Mouse (Mus musculus) liver, postnatal 0 days (tissue): ENCODE measurements around the gene Gm21988. TPM values are rescaled to one million over a fixed set of nuclear protein-coding genes. Genes with fewer than 3 reads are reported as not detected.

Experiments
- ATAC-seq: fragments of 200-750 bp; cut with Nextera tagmentation; 2 replicates; pipeline ENCODE4 v1.8.0; 2017; ENCODE audit warnings: mild to moderate bottlenecking, moderate library complexity
- DNase-seq: peaks from one replicate; pipeline ENCODE4 v3.0.0-alpha.2; 2016
- H3K27ac ChIP-seq: fragments of 300-500 bp; sonication (generic); 2 replicates; pipeline ENCODE4 v1.5.1; 2014; ENCODE audit warnings: antibody characterized with exemption, moderate library complexity, mild to moderate bottlenecking, low read depth
- H3K27me3 ChIP-seq: fragments of 300-500 bp; sonication (generic); 2 replicates; pipeline ENCODE4 v1.6.1; 2014; ENCODE audit warnings: low read length, control low read depth, mixed read lengths; ENCODE audit not compliant: insufficient read depth
- H3K36me3 ChIP-seq: fragments of 300-500 bp; sonication (generic); replicated peaks from 2 replicates; pipeline ENCODE4 v1.6.1; 2014; ENCODE audit warnings: mild to moderate bottlenecking, control low read depth, low read length, moderate library complexity, mixed read lengths; ENCODE audit not compliant: insufficient read depth
- H3K4me1 ChIP-seq: fragments of 300-500 bp; sonication (generic); 2 replicates; pipeline ENCODE4 v1.6.1; 2014; ENCODE audit warnings: antibody characterized with exemption, mild to moderate bottlenecking, control low read depth; ENCODE audit not compliant: insufficient read depth
- H3K4me2 ChIP-seq: fragments of 300-500 bp; sonication (generic); 2 replicates; pipeline ENCODE4 v1.6.1; 2014; ENCODE audit warnings: low read depth, mild to moderate bottlenecking, low read length, moderate library complexity, mixed read lengths
- H3K4me3 ChIP-seq: fragments of 300-500 bp; sonication (generic); 2 replicates; pipeline ENCODE4 v1.5.1; 2014; ENCODE audit warnings: low read depth, low read length
- H3K9ac ChIP-seq: fragments of 300-500 bp; sonication (generic); replicated peaks from 2 replicates; pipeline ENCODE4 v1.6.1; 2014; ENCODE audit warnings: mild to moderate bottlenecking, moderate library complexity
- H3K9me3 ChIP-seq: fragments of 300-500 bp; sonication (generic); 2 replicates; pipeline ENCODE4 v1.6.1; 2016; ENCODE audit warnings: mild to moderate bottlenecking, control low read depth, low read length, mixed read lengths
- CTCF ChIP-seq: sonication (generic); IDR thresholded peaks from 2 replicates; pipeline ENCODE4 v1.5.1; 2016; ENCODE audit warnings: antibody characterized with exemption, low read depth
- EP300 ChIP-seq: IDR thresholded peaks from 2 replicates; pipeline ENCODE4 v1.6.1; 2016; ENCODE audit warnings: antibody characterized with exemption, low read depth, mild to moderate bottlenecking
- WGBS: fragments of 180-500 bp; shearing (Covaris S2); extraction: QIAGEN DNeasy Blood & Tissue Kit; methylation state at CpG from one replicate; pipeline ENCODE4 v1.1.7; 2014; ENCODE audit not compliant: insufficient replicate concordance; 5-methylcytosine and 5-hydroxymethylcytosine counted together
- polyA plus RNA-seq: library from polyadenylated mRNA; unstranded; fragments of >200 nt; fragmentation: Nextera tagmentation; extraction: Ambion mirVana; gene quantifications from 2 replicates; pipeline ENCODE4 v1.2.1, GENCODE M21; 2015

The Gm21988 gene
- polyA plus RNA-seq, 1 experiment from 2014 or later: 5.8 TPM

DNA sequence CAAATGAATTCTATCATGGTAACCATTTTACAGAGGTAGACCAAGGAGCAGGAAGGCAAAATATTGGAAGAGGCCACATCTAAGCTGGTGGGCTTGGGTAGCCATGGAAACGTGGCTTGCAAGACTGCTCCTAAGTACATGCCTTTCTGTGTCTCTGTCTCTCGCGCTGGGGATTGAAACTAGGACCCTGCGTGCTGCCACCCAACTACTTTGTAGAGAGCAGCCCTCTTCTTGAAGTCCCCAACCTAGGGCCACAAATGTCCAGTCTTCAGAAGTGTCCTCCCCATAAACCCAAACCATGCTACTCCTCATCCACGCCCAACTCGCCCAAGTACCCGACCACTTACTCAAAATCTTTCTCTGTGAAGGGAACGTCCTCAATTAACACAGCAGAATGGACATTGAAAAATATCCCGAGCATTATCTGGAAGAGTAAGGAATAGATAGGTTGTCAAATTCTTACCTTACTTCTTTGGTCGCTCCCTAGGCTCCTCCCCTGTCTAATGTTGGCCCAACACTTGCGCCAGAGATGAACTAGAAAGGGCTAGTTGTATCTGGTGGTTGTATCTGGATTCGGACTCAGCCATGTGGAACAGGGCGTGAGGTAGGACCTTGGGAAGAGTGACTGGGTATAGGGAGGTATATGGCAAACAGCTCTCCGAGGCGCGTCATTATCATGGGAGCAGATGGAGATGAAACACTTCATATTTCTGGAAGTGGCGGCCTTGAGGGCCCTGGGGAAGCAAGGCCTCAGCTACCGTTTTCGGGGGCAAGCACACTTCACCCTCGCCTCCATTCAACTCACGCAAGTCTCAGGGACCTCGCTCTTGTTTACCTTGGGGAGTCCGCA, 814 bp downstream of the Gm21988 start:
- no peaks in the 10 kb centered on the region for H3K9me3 ChIP-seq
- no peaks in the 10 kb centered on the region for H3K27me3 ChIP-seq
- H3K4me2 ChIP-seq: peak overlapping the region; percentile 87
- no peak for TF ChIP-seq EP300
- no peak for TF ChIP-seq CTCF
- peak overlapping the region; percentile 92 for H3K4me3 ChIP-seq
- H3K9ac ChIP-seq: peak overlapping the region; percentile 96
- WGBS: 10% methylated on average over 22 of the region's 23 CpGs
- no peak for ATAC-seq
- H3K4me1 ChIP-seq: peaks cover 21% of the 10 kb centered on the region
- no peak for DNase-seq
- peaks cover 11% of the 10 kb centered on the region; the same call in 1 of the 2 replicates for H3K36me3 ChIP-seq
- H3K27ac ChIP-seq: peak overlapping the region; percentile 94

DNA sequence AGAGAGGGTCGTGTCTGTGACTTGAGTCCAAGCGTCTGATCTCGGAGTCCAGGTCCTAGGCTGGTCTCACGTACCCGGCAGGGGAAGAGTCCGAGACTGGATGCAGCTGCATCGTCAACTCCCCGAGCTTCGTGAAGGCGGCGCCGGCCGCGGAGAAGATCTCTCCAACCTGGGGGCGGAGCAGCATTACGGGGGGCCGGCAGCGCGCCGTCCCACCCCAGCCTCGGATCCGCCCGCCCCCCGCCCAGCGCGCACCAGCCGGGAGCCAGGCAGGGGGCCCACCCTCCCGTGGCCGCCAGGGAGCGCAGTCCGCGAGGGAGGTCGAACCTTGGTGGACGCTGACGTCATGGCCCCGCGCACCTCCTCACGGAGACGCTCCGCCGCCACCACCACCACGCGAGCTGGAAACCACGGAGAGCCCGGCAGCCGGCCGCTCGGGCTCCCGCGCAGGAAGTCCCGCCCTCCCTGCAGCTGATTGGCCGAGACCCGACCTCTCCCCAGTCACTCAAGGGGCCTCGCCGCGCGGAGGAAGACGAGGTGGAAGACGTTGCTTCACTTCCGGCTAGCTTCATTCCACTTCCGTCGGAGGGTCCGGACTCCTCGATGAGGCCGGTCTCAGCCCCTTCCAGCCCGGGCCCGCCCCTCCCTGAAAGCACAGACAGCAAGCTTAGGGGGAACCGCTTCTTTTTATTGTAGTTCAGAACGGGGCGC, 2.0 kb downstream of the Gm21988 start, which contains the start of gene 0610010K14Rik:
0610010K14Rik (minus strand) TSS at position 458 of the 711 bp plus-strand sequence.
- Histone ChIP-seq H3K9ac (peak within 1 kb of the TSS; percentile 96), H3K27ac (peak within 1 kb of the TSS; percentile 94), H3K4me3 (peak within 1 kb of the TSS; percentile 92), H3K27me3 (no peaks in the 10 kb centered on the region), H3K4me1 (peaks cover 21% of the 10 kb centered on the region), H3K4me2 (peak within 1 kb of the TSS; percentile 87), H3K9me3 (no peaks in the 10 kb centered on the region), H3K36me3 (peaks cover 11% of the 10 kb centered on the region; the same call in 1 of the 2 replicates)
- under 1% methylated on average over 62 of the region's 70 CpGs for WGBS
- peak; percentile 92 for ATAC-seq
- TF ChIP-seq CTCF (peak; percentile 79), EP300 (peak; percentile 27; the same call in 1 of the 2 replicates)
- DNase-seq: peak; percentile 98

DNA sequence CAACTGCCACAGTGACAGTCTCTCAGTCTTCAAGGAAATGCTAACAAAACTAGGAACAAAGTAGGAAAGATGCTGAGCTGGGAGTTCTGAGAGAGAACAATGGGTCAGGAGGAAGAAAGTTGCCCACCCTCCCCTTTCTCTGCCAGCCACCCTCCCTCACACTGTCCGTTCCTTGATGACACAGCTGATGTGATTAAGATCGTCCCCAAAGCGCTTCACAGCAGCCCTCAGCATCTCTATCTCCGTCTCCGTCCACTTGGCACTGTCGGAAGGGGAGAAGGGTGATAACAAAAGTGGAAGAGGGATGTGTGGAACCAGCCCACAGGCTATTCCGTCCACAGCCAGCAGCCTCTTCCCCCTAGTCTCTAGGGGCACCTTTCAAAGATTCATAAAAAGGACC, 2.9 kb downstream of the Gm21988 start:
- no peak for ATAC-seq
- H3K4me2 ChIP-seq: peak overlapping the region; percentile 87
- H3K27me3 ChIP-seq: no peaks in the 10 kb centered on the region
- WGBS: 11% methylated on average over 7 of the region's 7 CpGs
- peaks cover 11% of the 10 kb centered on the region; the same call in 1 of the 2 replicates for H3K36me3 ChIP-seq
- H3K27ac ChIP-seq: peak overlapping the region; percentile 94
- peaks cover 21% of the 10 kb centered on the region for H3K4me1 ChIP-seq
- H3K9ac ChIP-seq: peak overlapping the region; percentile 96
- no peaks in the 10 kb centered on the region for H3K9me3 ChIP-seq
- DNase-seq: no peak
- peak overlapping the region; percentile 92 for H3K4me3 ChIP-seq
- TF ChIP-seq EP300 (no peak), CTCF (no peak)

DNA sequence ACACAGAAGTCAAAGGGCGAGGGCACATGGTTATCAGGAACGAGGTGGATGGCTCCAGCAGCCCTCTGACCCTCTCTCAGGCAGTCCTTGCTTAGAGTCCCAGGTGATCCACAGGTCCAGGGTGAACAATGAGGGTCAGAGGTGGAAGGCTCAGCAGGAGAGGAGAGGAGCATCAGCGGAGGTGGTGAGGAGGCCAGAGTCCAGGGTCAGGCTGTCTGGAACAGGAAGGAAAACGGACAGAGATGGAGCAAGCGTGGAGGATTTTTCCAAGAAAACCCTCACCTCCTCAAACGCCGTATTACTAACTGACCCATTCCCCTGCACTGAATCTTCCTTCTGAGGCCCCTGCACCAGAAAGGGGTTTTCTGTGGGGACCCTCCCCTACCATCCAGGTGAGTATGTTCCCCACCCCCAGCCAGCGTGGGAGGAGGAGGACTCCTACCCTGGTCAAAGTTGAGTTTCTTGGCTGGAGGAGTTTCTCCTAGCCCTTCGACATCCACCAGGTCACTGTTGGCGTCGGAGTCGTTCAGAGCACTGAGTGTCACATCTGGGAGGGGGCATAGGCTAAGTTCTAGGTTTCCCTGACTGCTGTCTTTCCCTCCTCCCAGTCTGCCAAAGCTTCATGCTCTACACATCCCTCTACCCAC, 4.3 kb downstream of the Gm21988 start:
- H3K4me1 ChIP-seq: peaks cover 17% of the 10 kb centered on the region
- TF ChIP-seq EP300 (no peak), CTCF (no peak)
- no peak for ATAC-seq
- no peak overlapping the region for H3K4me2 ChIP-seq
- H3K4me3 ChIP-seq: no peak overlapping the region
- no peaks in the 10 kb centered on the region for H3K27me3 ChIP-seq
- H3K9ac ChIP-seq: no peak overlapping the region
- H3K27ac ChIP-seq: no peak overlapping the region
- DNase-seq: no peak
- no peaks in the 10 kb centered on the region for H3K9me3 ChIP-seq
- H3K36me3 ChIP-seq: peaks cover 11% of the 10 kb centered on the region; the same call in 1 of the 2 replicates
- WGBS: 81% methylated on average over 12 of the region's 12 CpGs

DNA sequence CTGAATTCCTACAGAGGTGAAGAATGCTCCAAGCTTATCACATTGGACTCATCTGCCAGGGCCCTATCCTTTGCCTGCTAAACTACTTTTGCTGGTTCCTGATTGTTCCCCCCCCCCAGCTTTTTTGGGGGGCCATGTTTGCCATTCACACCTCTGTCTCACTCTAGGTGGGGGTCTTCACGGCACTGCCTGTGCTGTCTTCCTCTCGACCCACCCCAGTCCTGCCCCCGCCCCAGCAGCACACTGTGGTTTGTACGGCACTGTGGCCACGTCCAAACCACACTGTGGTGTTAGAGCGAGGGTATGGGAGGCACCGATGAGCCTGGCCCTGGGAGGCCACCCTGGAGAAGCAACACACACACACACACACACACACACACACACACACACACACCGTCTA, 5.1 kb downstream of the Gm21988 start:
- H3K4me1 ChIP-seq: peaks cover 23% of the 10 kb centered on the region
- peaks cover 11% of the 10 kb centered on the region; the same call in 1 of the 2 replicates for H3K36me3 ChIP-seq
- no peak overlapping the region for H3K4me2 ChIP-seq
- no peak for ATAC-seq
- no peak overlapping the region for H3K4me3 ChIP-seq
- H3K9ac ChIP-seq: no peak overlapping the region
- no peak for DNase-seq
- no peak overlapping the region for H3K27ac ChIP-seq
- H3K27me3 ChIP-seq: peaks cover 8% of the 10 kb centered on the region
- WGBS: 51% methylated on average over 8 of the region's 8 CpGs
- no peaks in the 10 kb centered on the region for H3K9me3 ChIP-seq
- TF ChIP-seq CTCF (no peak), EP300 (no peak)

DNA sequence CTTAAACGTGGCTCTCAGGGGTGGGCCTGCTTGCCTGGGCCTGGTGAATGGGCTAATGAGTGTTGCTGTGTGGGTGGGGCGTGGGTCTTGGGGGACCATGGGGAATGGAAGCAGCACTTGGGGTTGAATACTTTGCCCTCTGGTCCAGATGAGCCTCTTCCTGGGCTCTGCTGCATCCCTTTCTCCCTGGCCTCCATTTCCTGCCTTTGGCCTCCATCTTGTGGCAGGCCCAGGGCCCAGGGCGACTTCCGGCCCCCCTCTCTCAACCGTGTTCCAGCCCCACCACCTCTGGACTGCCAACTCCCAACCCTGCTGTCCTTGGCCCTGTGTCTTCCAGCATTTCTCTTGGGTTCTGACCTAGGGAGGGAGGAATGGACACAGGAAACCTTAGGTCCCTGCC, 5.6 kb downstream of the Gm21988 start:
- no peak overlapping the region for H3K4me2 ChIP-seq
- no peak for TF ChIP-seq EP300
- no peak for TF ChIP-seq CTCF
- H3K4me3 ChIP-seq: no peak overlapping the region
- H3K36me3 ChIP-seq: peaks cover 11% of the 10 kb centered on the region; the same call in 1 of the 2 replicates
- WGBS: 45% methylated on average over 5 of the region's 5 CpGs
- DNase-seq (no peak), ATAC-seq (no peak)
- no peaks in the 10 kb centered on the region for H3K9me3 ChIP-seq
- H3K27ac ChIP-seq: no peak overlapping the region
- H3K4me1 ChIP-seq: peaks cover 28% of the 10 kb centered on the region
- H3K27me3 ChIP-seq: peaks cover 13% of the 10 kb centered on the region
- no peak overlapping the region for H3K9ac ChIP-seq
